Mouse (Mus musculus) C2C12 (cell line): Measurements from ENCODE around the gene Trpv5. TPM values are rescaled to one million over a fixed set of nuclear protein-coding genes. Genes with fewer than 3 reads are reported as not detected.

ENCODE experiments used
- H3K27me3 ChIP-seq: one replicate; pipeline ENCODE4 v1.6.1; 2011; ENCODE audit not compliant: control insufficient read depth, insufficient read depth, insufficient read length
- H3K36me3 ChIP-seq: one replicate; pipeline ENCODE4 v1.6.1; 2011; ENCODE audit not compliant: control insufficient read depth, insufficient read depth
- H3K4me3 ChIP-seq: one replicate; pipeline ENCODE4 v1.5.1; 2011; ENCODE audit warnings: mild to moderate bottlenecking, control low read depth; ENCODE audit not compliant: poor library complexity, insufficient read depth, severe bottlenecking
- H3K79me2 ChIP-seq: one replicate; pipeline ENCODE4 v1.6.1; 2011; ENCODE audit not compliant: control insufficient read depth, insufficient read depth
- H3K79me3 ChIP-seq: one replicate; pipeline ENCODE4 v1.6.1; 2011; ENCODE audit warnings: low read depth, control low read depth
- H3ac ChIP-seq: one replicate; pipeline ENCODE3; 2011; ENCODE audit warnings: low read depth; ENCODE audit not compliant: control insufficient read depth, insufficient read length
- CEBPB ChIP-seq: IDR thresholded peaks from one replicate; pipeline ENCODE4 v1.6.1; 2011; ENCODE audit warnings: low read depth, mild to moderate bottlenecking, control low read depth, moderate library complexity
- CTCF ChIP-seq: IDR thresholded peaks from one replicate; pipeline ENCODE4 v1.5.1; 2011; ENCODE audit not compliant: control insufficient read depth, insufficient read depth, insufficient read length
- FOSL1 ChIP-seq: IDR thresholded peaks from one replicate; pipeline ENCODE4 v1.8.0; 2011; ENCODE audit warnings: mild to moderate bottlenecking, low read length; ENCODE audit not compliant: poor library complexity, insufficient read depth, severe bottlenecking
- MAX ChIP-seq: IDR thresholded peaks from one replicate; pipeline ENCODE4 v1.6.1; 2011; ENCODE audit warnings: mild to moderate bottlenecking, control low read depth
- MYOD1 ChIP-seq: IDR thresholded peaks from one replicate; pipeline ENCODE4 v1.6.1; 2011; ENCODE audit warnings: low read depth; ENCODE audit not compliant: control insufficient read depth, insufficient read length
- MYOG ChIP-seq: IDR thresholded peaks from one replicate; pipeline ENCODE4 v1.6.1; 2011; ENCODE audit not compliant: control insufficient read depth, insufficient read length; ENCODE audit errors: extremely low read depth
- USF1 ChIP-seq: IDR thresholded peaks from one replicate; pipeline ENCODE4 v1.6.1; 2011; ENCODE audit warnings: low read depth, mild to moderate bottlenecking, control low read depth, moderate library complexity
- polyA plus RNA-seq: library from polyadenylated mRNA; unstranded; fragments of >200 nt; fragmentation: generic; extraction: Trizol; gene quantifications from one replicate; pipeline ENCODE4 v1.2.1, GENCODE M21; 2012; ENCODE audit warnings: missing spikeins

Gene Trpv5
- polyA plus RNA-seq, 1 experiment = not detected

DNA sequence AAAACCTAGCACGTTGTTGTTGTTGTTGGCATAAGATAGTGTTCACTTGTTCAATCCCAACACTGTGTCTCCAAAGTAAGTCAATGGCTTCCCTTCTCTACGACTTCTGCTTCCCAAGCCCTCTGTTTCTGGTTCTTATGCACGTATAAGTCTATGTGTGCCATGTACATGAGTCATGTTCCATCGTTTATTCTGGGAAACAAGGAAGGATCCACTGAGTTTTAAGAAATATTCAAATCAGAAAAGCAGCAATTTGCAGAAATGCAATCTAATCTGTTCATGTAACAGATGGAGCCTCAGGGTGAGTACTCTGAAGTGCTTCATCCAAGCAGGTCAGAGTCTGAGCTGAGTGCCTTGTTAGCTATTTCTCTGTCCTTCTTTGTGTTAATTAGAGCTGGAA, 49.0 kb downstream of the Trpv5 start:
- Histone ChIP-seq H3K27me3 (no peaks in the 10 kb centered on the region), H3ac (no peak overlapping the region), H3K79me3 (no peaks in the 10 kb centered on the region), H3K4me3 (no peak overlapping the region), H3K36me3 (no peaks in the 10 kb centered on the region), H3K79me2 (no peaks in the 10 kb centered on the region)
- no peak for TF ChIP-seq MAX
- TF ChIP-seq MYOG = no peak
- no peak for TF ChIP-seq MYOD1
- TF ChIP-seq CEBPB = no peak
- no peak for TF ChIP-seq CTCF
- no peak for TF ChIP-seq USF1
- no peak for TF ChIP-seq FOSL1

- TF ChIP-seq CTCF = no peak
- TF ChIP-seq MAX = no peak
- no peak for TF ChIP-seq CEBPB
- no peak for TF ChIP-seq USF1
- no peak for TF ChIP-seq FOSL1
- no peak overlapping the region for H3K4me3 ChIP-seq
- H3K79me3 ChIP-seq = no peaks in the 10 kb centered on the region
- no peaks in the 10 kb centered on the region for H3K27me3 ChIP-seq
- H3ac ChIP-seq = no peak overlapping the region
- no peaks in the 10 kb centered on the region for H3K79me2 ChIP-seq
- no peaks in the 10 kb centered on the region for H3K36me3 ChIP-seq
These were observed 49.8 kb downstream of the Trpv5 start for GRCm38 (mm10) chr6:41630791-41631190.

GRCm38 (mm10) chr6:41628180-41628579, 52.4 kb downstream of the Trpv5 start:
- TF ChIP-seq FOSL1 (no peak), MYOD1 (no peak), CTCF (no peak), MYOG (no peak), CEBPB (no peak), USF1 (no peak), MAX (no peak)
- H3K79me3 ChIP-seq = no peaks in the 10 kb centered on the region
- H3K36me3 ChIP-seq = no peaks in the 10 kb centered on the region
- H3ac ChIP-seq = no peak overlapping the region
- no peaks in the 10 kb centered on the region for H3K27me3 ChIP-seq
- H3K4me3 ChIP-seq = no peak overlapping the region
- H3K79me2 ChIP-seq = no peaks in the 10 kb centered on the region

GRCm38 (mm10) chr6:41622661-41623060, 57.9 kb downstream of the Trpv5 start:
- H3ac ChIP-seq = no peak overlapping the region
- H3K27me3 ChIP-seq = no peaks in the 10 kb centered on the region
- H3K79me3 ChIP-seq = no peaks in the 10 kb centered on the region
- no peaks in the 10 kb centered on the region for H3K79me2 ChIP-seq
- no peak overlapping the region for H3K4me3 ChIP-seq
- H3K36me3 ChIP-seq = no peaks in the 10 kb centered on the region
- TF ChIP-seq FOSL1 = no peak
- no peak for TF ChIP-seq MYOD1
- TF ChIP-seq CTCF = no peak
- no peak for TF ChIP-seq MYOG
- no peak for TF ChIP-seq CEBPB
- no peak for TF ChIP-seq MAX

DNA sequence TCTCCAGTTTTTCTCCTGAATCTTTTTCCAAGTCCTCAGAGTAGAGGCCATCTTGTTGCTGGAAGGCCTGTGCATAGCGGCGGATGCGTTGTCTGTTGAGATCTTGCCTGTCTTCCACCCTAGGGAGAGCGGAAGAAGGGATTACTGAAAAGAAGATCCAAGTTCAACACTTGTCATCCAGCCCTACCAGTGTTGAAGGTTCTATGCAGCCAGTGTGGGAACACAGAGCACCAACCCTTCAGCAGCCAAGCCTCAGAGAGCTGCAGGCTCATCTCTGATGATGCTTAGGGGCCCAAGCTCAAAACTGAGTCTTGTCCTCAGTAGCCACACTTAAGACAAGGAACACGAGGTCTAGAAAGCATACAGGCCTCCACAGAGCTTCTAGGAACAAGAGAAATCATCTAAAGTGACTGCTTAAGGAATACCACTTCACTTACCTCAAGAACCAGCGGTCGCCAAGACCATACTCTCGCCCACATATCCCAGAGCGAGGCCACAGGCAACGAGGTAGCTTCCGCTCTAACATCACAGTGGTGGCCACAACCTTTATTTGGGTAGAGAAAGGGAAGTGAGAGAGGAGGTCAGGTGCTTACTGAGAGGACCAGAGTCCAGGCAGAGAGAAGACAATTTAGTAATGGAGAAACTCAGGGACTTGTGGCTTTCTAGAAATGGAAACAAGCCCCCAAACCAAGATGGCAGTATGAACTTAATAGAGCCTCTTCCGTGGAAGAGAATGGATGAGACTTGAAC, 59.2 kb downstream of the Trpv5 start:
- Histone ChIP-seq H3K27me3 (no peaks in the 10 kb centered on the region), H3K4me3 (no peak overlapping the region), H3ac (no peak overlapping the region), H3K79me3 (no peaks in the 10 kb centered on the region), H3K36me3 (no peaks in the 10 kb centered on the region), H3K79me2 (no peaks in the 10 kb centered on the region)
- TF ChIP-seq CEBPB (no peak), CTCF (no peak), FOSL1 (no peak), MYOG (no peak), MYOD1 (no peak)

GRCm38 (mm10) chr6:41620173-41620798, 60.3 kb downstream of the Trpv5 start:
- Histone ChIP-seq H3K79me3 (no peaks in the 10 kb centered on the region), H3ac (no peak overlapping the region), H3K79me2 (no peaks in the 10 kb centered on the region), H3K4me3 (no peak overlapping the region), H3K27me3 (no peaks in the 10 kb centered on the region), H3K36me3 (no peaks in the 10 kb centered on the region)
- TF ChIP-seq CEBPB (no peak), MYOG (no peak), FOSL1 (no peak), MAX (no peak), USF1 (no peak), MYOD1 (no peak), CTCF (no peak)
